Comparison of ENCODE assay signal across 8 mouse cellular contexts in the genomic region with DNA sequence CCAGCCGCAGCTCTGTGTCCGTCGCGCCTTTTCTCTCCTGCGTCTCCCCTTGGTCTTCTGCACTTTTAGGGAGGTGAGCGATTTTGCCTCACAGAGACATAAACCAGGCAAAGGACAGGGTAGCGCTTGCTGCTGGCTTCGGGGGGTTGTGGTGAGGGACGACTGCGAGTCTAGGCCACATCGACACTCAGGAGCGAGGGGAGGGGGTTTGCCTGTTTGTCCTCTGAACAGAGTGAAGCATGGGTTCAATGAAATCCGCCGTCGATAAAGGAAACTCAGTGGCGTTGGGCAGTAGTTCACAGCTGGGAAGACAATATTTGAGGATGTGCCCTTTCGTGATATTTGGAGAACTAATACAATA. TPM values are rescaled to one million over a fixed set of nuclear protein-coding genes. Genes with fewer than 3 reads are reported as not detected.
A peak's percentile ranks its signal among the peaks of the same experiment; 100 is the strongest.
DNase-seq lines count a peak whose midpoint lies in the region; ATAC-seq and TF ChIP-seq lines count a peak whose summit lies in the region.

A gene (minus strand): TSS at position 52 of the 361 bp plus-strand sequence.

- DNase-seq in left cerebral cortex, adult 2 months (ENCODE audit: extremely low spot score in 1 of 2, low spot score in 2 of 2), result no peak
- no peak for DNase-seq in left cerebral cortex, adult 11 months (ENCODE audit: low spot score)
- no peak for DNase-seq in heart, embryonic 10.5 days (ENCODE audit: low spot score)
- DNase-seq in layer of hippocampus, postnatal 14 days (ENCODE audit: low spot score in 2 of 2), result no peak
- no peak for DNase-seq in midbrain, embryonic 14.5 days
- no peak for DNase-seq in kidney, adult 11 months
- no peak for DNase-seq in right cerebral cortex, adult 18-20 months

- peak within 1 kb of the TSS; percentile 97 for H3K9ac ChIP-seq in midbrain, embryonic 14.5 days (replicated peaks; ENCODE audit: low read length)

- peak within 1 kb of the TSS; percentile 77 for H3K4me2 ChIP-seq in midbrain, embryonic 14.5 days (ENCODE audit: low read length)

- intact Hi-C loops in left cerebral cortex, adult 2 months (cut with DNase I), result loop anchor here (2.0 to 5.0 kb wide), 2 partner anchors 13 to 180 kb away; no protein-coding TSS in a partner anchor

- ATAC-seq in common myeloid progenitor, adult 5-6 weeks (replicated peaks; ENCODE audit: low read depth, poor library complexity, severe bottlenecking), result no peak
- peak; percentile 28; the same call in 1 of the 2 replicates for ATAC-seq in midbrain, embryonic 14.5 days (ENCODE audit: low FRiP score, low TSS enrichment)

- H3K27ac ChIP-seq in left cerebral cortex, adult 2 months, result peak within 1 kb of the TSS; percentile 93
- peak within 1 kb of the TSS; percentile 97 for H3K27ac ChIP-seq in heart, embryonic 10.5 days
- peak within 1 kb of the TSS; percentile 95 for H3K27ac ChIP-seq in midbrain, embryonic 14.5 days (replicated peaks; ENCODE audit: low read depth, low read length)

- H3K27me3 ChIP-seq in heart, embryonic 10.5 days (ENCODE audit: insufficient read depth, poor library complexity, severe bottlenecking), result no peaks in the 10 kb centered on the region
- no peaks in the 10 kb centered on the region for H3K27me3 ChIP-seq in midbrain, embryonic 14.5 days (ENCODE audit: control insufficient read depth, insufficient read depth, low read length)

- H3K4me3 ChIP-seq in left cerebral cortex, adult 2 months, result peak within 1 kb of the TSS; percentile 82
- H3K4me3 ChIP-seq in heart, embryonic 10.5 days, result peak within 1 kb of the TSS; percentile 95
- peak within 1 kb of the TSS; percentile 90 for H3K4me3 ChIP-seq in midbrain, embryonic 14.5 days (replicated peaks; ENCODE audit: low read depth, low read length)

- peaks cover 13% of the 10 kb centered on the region for H3K4me1 ChIP-seq in heart, embryonic 10.5 days
- H3K4me1 ChIP-seq in midbrain, embryonic 14.5 days (ENCODE audit: control insufficient read depth, insufficient read depth, low read length), result peaks cover 16% of the 10 kb centered on the region

- WGBS in heart, embryonic 10.5 days, result 2% methylated on average over 17 of the region's 17 CpGs
- 1% methylated on average over 17 of the region's 17 CpGs for WGBS in midbrain, embryonic 14.5 days

- no peak for TF ChIP-seq CTCF in left cerebral cortex, adult 2 months (IDR thresholded peaks at IDR 0.05)

- peaks cover 23% of the 10 kb centered on the region for H3K36me3 ChIP-seq in heart, embryonic 10.5 days
- H3K36me3 ChIP-seq in midbrain, embryonic 14.5 days (ENCODE audit: control insufficient read depth, insufficient read depth, low read length), result peaks cover 24% of the 10 kb centered on the region

- H3K9me3 ChIP-seq in heart, embryonic 10.5 days, result no peaks in the 10 kb centered on the region
- no peaks in the 10 kb centered on the region for H3K9me3 ChIP-seq in midbrain, embryonic 14.5 days (ENCODE audit: control insufficient read depth, low read length)

RNA-seq across cellular contexts. Expression of the gene that starts here (rescaled TPM):
- 100 to 1,000 TPM; 166 to 173 TPM for total RNA-seq in left cerebral cortex, adult 2 months (2021)
- total RNA-seq in common myeloid progenitor, adult 5-6 weeks (2017), result 56.8 and 59.2 TPM in 2 replicates
- 130 and 141 TPM in 2 replicates for polyA plus RNA-seq in heart, embryonic 10.5 days (2016; fragmentation: Nextera tagmentation; extraction: Ambion mirVana)
- 100 to 1,000 TPM; 129 to 150 TPM for total RNA-seq in layer of hippocampus, postnatal 14 days (2021)
- 188 and 191 TPM in 2 replicates for polyA plus RNA-seq in midbrain, embryonic 14.5 days (2014; fragmentation: Nextera tagmentation; extraction: Ambion mirVana)
